Mouse (Mus musculus) MEL (cell line): ENCODE results near the gene Hilpda. TPM values are rescaled to one million over a fixed set of nuclear protein-coding genes. Genes with fewer than 3 reads are reported as not detected.

Source experiments
- DNase-seq: peaks from one replicate; pipeline ENCODE4 v3.0.0; 2011; ENCODE audit warnings: low read depth, low spot score
- H3K27ac ChIP-seq: 2 replicates; pipeline ENCODE4 v1.5.1; 2012; ENCODE audit warnings: low read depth, mild to moderate bottlenecking, control low read depth, low read length, moderate library complexity; ENCODE audit not compliant: control insufficient read depth
- H3K27me3 ChIP-seq, 2 experiments: fragments of 150-350 bp in 1 of 2; sonication (generic) in 1 of 2; 2 replicates each; pipeline ENCODE4 v1.6.1; 2012; ENCODE audit warnings: low read length in 2 of 2, mild to moderate bottlenecking in 2 of 2, improper control_type of control experiment in 1 of 2, moderate library complexity in 1 of 2; ENCODE audit not compliant: insufficient read depth in 2 of 2, control insufficient read depth in 1 of 2
- H3K36me3 ChIP-seq, 2 experiments: 2 replicates each; pipeline ENCODE4 v1.6.1; 2012 to 2014; ENCODE audit warnings: low read length in 2 of 2, improper control_type of control experiment in 1 of 2, inconsistent platforms in 1 of 2, mild to moderate bottlenecking in 1 of 2; ENCODE audit not compliant: insufficient read depth in 2 of 2, control insufficient read depth in 1 of 2
- H3K4me1 ChIP-seq, 2 experiments: fragments of 150-350 bp in 1 of 2; sonication (generic) in 1 of 2; 2 replicates each; pipeline ENCODE4 v1.6.1; 2012; ENCODE audit warnings: low read length in 2 of 2, improper control_type of control experiment in 1 of 2, mild to moderate bottlenecking in 1 of 2; ENCODE audit not compliant: insufficient read depth in 2 of 2, control insufficient read depth in 1 of 2
- H3K4me3 ChIP-seq, 2 experiments: fragments of 150-350 bp in 1 of 2; sonication (generic) in 1 of 2; 2 replicates each; pipeline ENCODE4 v1.5.1; 2012; ENCODE audit warnings: low read depth in 2 of 2, low read length in 2 of 2, mild to moderate bottlenecking in 2 of 2, moderate library complexity in 2 of 2, control low read depth in 1 of 2, improper control_type of control experiment in 1 of 2; ENCODE audit not compliant: control insufficient read depth in 1 of 2, insufficient read depth in 1 of 2
- H3K79me2 ChIP-seq: 2 replicates; pipeline ENCODE4 v1.6.1; 2012; ENCODE audit warnings: mild to moderate bottlenecking, low read length, moderate library complexity; ENCODE audit not compliant: control insufficient read depth, poor library complexity, insufficient read depth
- H3K9ac ChIP-seq: 2 replicates; pipeline ENCODE4 v1.6.1; 2012; ENCODE audit warnings: low read depth, mild to moderate bottlenecking, control low read depth, low read length, moderate library complexity; ENCODE audit not compliant: control insufficient read depth, poor library complexity, severe bottlenecking
- H3K9me3 ChIP-seq: fragments of 150-350 bp; sonication (generic); replicated peaks from 2 replicates; pipeline ENCODE4 v1.6.1; 2012; ENCODE audit warnings: mild to moderate bottlenecking, low read length, improper control_type of control experiment, moderate library complexity; ENCODE audit not compliant: insufficient read depth
- BHLHE40 ChIP-seq: IDR thresholded peaks from 2 replicates; pipeline ENCODE4 v1.6.1; 2012; ENCODE audit warnings: low read depth, mild to moderate bottlenecking, inconsistent platforms, low read length, improper control_type of control experiment, borderline replicate concordance
- CHD1 ChIP-seq: IDR thresholded peaks from 2 replicates; pipeline ENCODE4 v1.6.1; 2012; ENCODE audit warnings: low read depth, mild to moderate bottlenecking, inconsistent platforms, low read length, improper control_type of control experiment
- CHD2 ChIP-seq: IDR thresholded peaks from 2 replicates; pipeline ENCODE4 v1.6.1; 2011; ENCODE audit warnings: low read length, improper control_type of control experiment
- CTCF ChIP-seq, 3 experiments: IDR thresholded peaks in 2 of 3; conservative IDR thresholded peaks in 1 of 3; 2 replicates each; pipeline ENCODE4 v1.5.1; 2011 to 2012; ENCODE audit warnings: low read length in 3 of 3, low read depth in 2 of 3, mild to moderate bottlenecking in 2 of 3, improper control_type of control experiment in 1 of 3, inconsistent platforms in 1 of 3, mixed read lengths in 1 of 3, moderate library complexity in 1 of 3; ENCODE audit not compliant: control insufficient read depth in 1 of 3, insufficient read depth in 1 of 3, poor library complexity in 1 of 3, severe bottlenecking in 1 of 3
- E2F4 ChIP-seq: IDR thresholded peaks from 2 replicates; pipeline ENCODE4 v1.6.1; 2011; ENCODE audit warnings: low read depth, low read length, improper control_type of control experiment, borderline replicate concordance
- ELF1 ChIP-seq: IDR thresholded peaks from 2 replicates; pipeline ENCODE4 v1.6.1; 2014; ENCODE audit warnings: low read depth, mild to moderate bottlenecking, inconsistent platforms, low read length, improper control_type of control experiment, moderate library complexity
- EP300 ChIP-seq, 2 experiments: IDR thresholded peaks; 2 replicates each; pipeline ENCODE4 v1.6.1; 2011; ENCODE audit warnings: improper control_type of control experiment in 2 of 2, low read length in 2 of 2, low read depth in 1 of 2, mild to moderate bottlenecking in 1 of 2
- ETS1 ChIP-seq: IDR thresholded peaks from 2 replicates; pipeline ENCODE4 v1.6.1; 2012; ENCODE audit warnings: low read depth, mild to moderate bottlenecking, inconsistent platforms, low read length, improper control_type of control experiment, moderate library complexity
- GABPA ChIP-seq: IDR thresholded peaks from 2 replicates; pipeline ENCODE4 v1.6.1; 2012; ENCODE audit warnings: low read depth, mild to moderate bottlenecking, inconsistent platforms, low read length, improper control_type of control experiment, moderate library complexity
- GATA1 ChIP-seq: IDR thresholded peaks from 2 replicates; pipeline ENCODE4 v1.6.1; 2011; ENCODE audit warnings: low read depth, low read length, improper control_type of control experiment
- HCFC1 ChIP-seq: IDR thresholded peaks from 2 replicates; pipeline ENCODE4 v1.6.1; 2012; ENCODE audit warnings: low read depth, mild to moderate bottlenecking, inconsistent platforms, low read length, improper control_type of control experiment, moderate library complexity
- JUND ChIP-seq: IDR thresholded peaks from 2 replicates; pipeline ENCODE4 v1.6.1; 2011; ENCODE audit warnings: low read depth, mild to moderate bottlenecking, improper control_type of control experiment, low read length
- MAZ ChIP-seq: IDR thresholded peaks from 2 replicates; pipeline ENCODE4 v1.6.1; 2012; ENCODE audit warnings: low read depth, mild to moderate bottlenecking, inconsistent platforms, low read length, improper control_type of control experiment
- MXI1 ChIP-seq: IDR thresholded peaks from 2 replicates; pipeline ENCODE4 v1.6.1; 2011; ENCODE audit warnings: mild to moderate bottlenecking, low read depth, low read length, improper control_type of control experiment
- MYB ChIP-seq: IDR thresholded peaks from 2 replicates; pipeline ENCODE4 v1.6.1; 2011; ENCODE audit warnings: mild to moderate bottlenecking, low read depth, low read length, improper control_type of control experiment
- POLR2A ChIP-seq, 2 experiments: IDR thresholded peaks; 2 replicates each; pipeline ENCODE4 v1.6.1; 2011 to 2012; ENCODE audit warnings: low read length in 2 of 2, mild to moderate bottlenecking in 2 of 2, control low read depth in 1 of 2, improper control_type of control experiment in 1 of 2, low read depth in 1 of 2, moderate library complexity in 1 of 2; ENCODE audit not compliant: control insufficient read depth in 1 of 2, insufficient read depth in 1 of 2, poor library complexity in 1 of 2
- POLR2AphosphoS5 ChIP-seq: IDR thresholded peaks from 2 replicates; pipeline ENCODE4 v1.6.1; 2012; ENCODE audit warnings: low read depth, borderline replicate concordance, mild to moderate bottlenecking, inconsistent platforms, low read length, moderate library complexity, mixed read lengths
- RAD21 ChIP-seq: IDR thresholded peaks from 2 replicates; pipeline ENCODE4 v1.6.1; 2011; ENCODE audit warnings: mild to moderate bottlenecking, low read depth, low read length, improper control_type of control experiment
- SMC3 ChIP-seq: IDR thresholded peaks from 2 replicates; pipeline ENCODE4 v1.6.1; 2011; ENCODE audit warnings: low read depth, low read length, improper control_type of control experiment
- TAL1 ChIP-seq: IDR thresholded peaks from 2 replicates; pipeline ENCODE4 v1.6.1; 2012; ENCODE audit warnings: mild to moderate bottlenecking, inconsistent platforms, low read length, moderate library complexity, mixed read lengths
- TBP ChIP-seq: IDR thresholded peaks from 2 replicates; pipeline ENCODE4 v1.8.0; 2011; ENCODE audit warnings: low read depth, low read length, improper control_type of control experiment
- UBTF ChIP-seq: IDR thresholded peaks from 2 replicates; pipeline ENCODE4 v1.6.1; 2012; ENCODE audit warnings: low read depth, mild to moderate bottlenecking, inconsistent platforms, low read length, improper control_type of control experiment, moderate library complexity, borderline replicate concordance; ENCODE audit not compliant: insufficient read depth
- USF1 ChIP-seq: IDR thresholded peaks from 2 replicates; pipeline ENCODE4 v1.6.1; 2014; ENCODE audit warnings: low read depth, mild to moderate bottlenecking, inconsistent platforms, low read length, improper control_type of control experiment, moderate library complexity
- ZC3H11A ChIP-seq: IDR thresholded peaks from 2 replicates; pipeline ENCODE4 v1.6.1; 2012; ENCODE audit warnings: low read depth, mild to moderate bottlenecking, inconsistent platforms, low read length, improper control_type of control experiment
- ZKSCAN1 ChIP-seq: IDR thresholded peaks from 2 replicates; pipeline ENCODE4 v1.6.1; 2012; ENCODE audit warnings: low read depth, mild to moderate bottlenecking, inconsistent platforms, low read length, improper control_type of control experiment, moderate library complexity
- ZMIZ1 ChIP-seq: IDR thresholded peaks from 2 replicates; pipeline ENCODE4 v1.6.1; 2012; ENCODE audit warnings: low read depth, mild to moderate bottlenecking, inconsistent platforms, low read length, improper control_type of control experiment, moderate library complexity
- polyA plus RNA-seq, 2 experiments: library from polyadenylated mRNA; stranded (reverse) in 1 of 2; unstranded in 1 of 2; fragments of >175 nt in 1 of 2; fragments of >200 nt in 1 of 2; gene quantifications; 2 replicates each; pipeline versions ENCODE4 v1.2.1 to v1.2.4; 2012; ENCODE audit warnings: low replicate concordance in 2 of 2, low read depth in 1 of 2; ENCODE audit not compliant: insufficient read length in 2 of 2, insufficient read depth in 1 of 2, missing spikeins in 1 of 2
- total RNA-seq: library from RNA; depleted of rRNA; stranded (reverse); fragments of 300-350 nt; gene quantifications from 2 replicates; pipeline ENCODE4 v1.2.3, GENCODE M21; 2012

The Hilpda gene
- total and polyA plus RNA-seq, 3 experiments = 17.0 to 18.1 TPM; not detected in 1

DNA sequence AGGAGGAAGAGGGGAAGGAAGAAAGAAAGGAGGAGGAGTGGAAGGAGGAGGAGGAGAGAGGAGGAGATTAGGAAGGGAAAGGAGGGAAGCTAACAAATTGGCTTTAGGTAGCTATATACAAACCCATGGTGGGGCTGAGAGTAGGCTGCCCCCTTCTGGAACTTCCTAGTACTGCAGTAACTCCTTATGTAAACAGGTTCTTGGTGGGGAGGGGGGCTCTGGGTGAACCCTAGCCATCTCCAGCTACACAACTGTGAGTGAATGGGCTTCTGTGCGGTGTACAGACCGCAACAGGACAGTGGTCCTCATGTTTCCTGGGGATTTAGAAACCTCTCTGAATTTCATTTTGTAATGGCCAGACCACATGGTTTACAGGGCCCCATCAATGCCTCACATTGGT is 31.5 kb upstream of the Hilpda start (continued):
- TF ChIP-seq MAZ = peak; percentile 71; the same call in 1 of the 2 replicates
- no peak for TF ChIP-seq TBP
- no peak for TF ChIP-seq EP300 (IDR thresholded peaks at IDR 0.05; ENCODE audit: low read depth in 1 of 2, low read length in 2 of 2)
- no peak for TF ChIP-seq POLR2AphosphoS5
- TF ChIP-seq BHLHE40 = no peak
- TF ChIP-seq CTCF (IDR thresholded peaks at IDR 0.05 in 2 of 3, conservative IDR thresholded peaks at IDR 0.05 in 1 of 3; ENCODE audit: control insufficient read depth in 1 of 3, insufficient read depth in 1 of 3, low read depth in 2 of 3, low read length in 3 of 3, poor library complexity in 1 of 3, severe bottlenecking in 1 of 3) = peak; percentile 53 to 89 (median 81)
- TF ChIP-seq GABPA = no peak
- no peak for TF ChIP-seq E2F4
- no peak for TF ChIP-seq HCFC1

DNA sequence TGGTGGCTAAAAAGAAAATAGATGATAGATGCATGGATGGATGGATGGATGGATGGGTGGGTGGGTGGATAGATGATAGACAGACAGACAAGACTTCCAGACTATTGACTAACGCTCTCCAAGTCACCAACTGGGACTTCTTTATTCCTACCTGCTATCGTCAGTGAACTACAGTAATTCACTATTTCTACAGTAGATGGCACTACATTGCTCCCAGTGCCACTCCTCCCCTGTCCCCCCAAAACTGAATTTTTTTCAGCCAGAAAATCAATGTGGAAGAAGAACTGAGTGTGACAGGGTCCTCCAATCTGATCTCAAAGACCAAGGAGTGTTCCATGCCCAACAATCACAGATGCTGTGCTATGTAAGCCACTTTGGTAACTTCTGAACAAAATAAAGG is 30.6 kb upstream of the Hilpda start:
- H3K4me1 ChIP-seq = no peaks in the 10 kb centered on the region
- TF ChIP-seq CHD2 (no peak), RAD21 (peak; percentile 23), MYB (no peak), CTCF (IDR thresholded peaks at IDR 0.05 in 2 of 3, conservative IDR thresholded peaks at IDR 0.05 in 1 of 3; ENCODE audit: control insufficient read depth in 1 of 3, insufficient read depth in 1 of 3, low read depth in 2 of 3, low read length in 3 of 3, poor library complexity in 1 of 3, severe bottlenecking in 1 of 3) (peak; percentile 25 to 70 (median 66)), MAZ (no peak), POLR2AphosphoS5 (no peak), SMC3 (peak; percentile 53)
- H3K9me3 ChIP-seq = no peaks in the 10 kb centered on the region
- H3K27me3 ChIP-seq = peaks cover 9 to 13% of the 10 kb centered on the region in 2 experiments
- no peak overlapping the region for H3K4me3 ChIP-seq
- H3K27ac ChIP-seq = no peak overlapping the region
- peak; percentile 64 for DNase-seq
- no peak overlapping the region for H3K9ac ChIP-seq
- H3K79me2 ChIP-seq = no peaks in the 10 kb centered on the region
- no peaks in the 10 kb centered on the region for H3K36me3 ChIP-seq

- DNase-seq = peak; percentile 62
- H3K27me3 ChIP-seq = peaks cover 11 to 18% of the 10 kb centered on the region in 2 experiments
- TF ChIP-seq ETS1 = no peak
- no peak for TF ChIP-seq ZKSCAN1
- no peak for TF ChIP-seq BHLHE40
- TF ChIP-seq MYB = no peak
- TF ChIP-seq GABPA = no peak
- peak; percentile 43 for TF ChIP-seq RAD21
- TF ChIP-seq SMC3 = peak; percentile 49
- TF ChIP-seq UBTF = no peak
- no peak for TF ChIP-seq ZMIZ1
- no peak for TF ChIP-seq POLR2A (IDR thresholded peaks at IDR 0.05; ENCODE audit: control insufficient read depth in 1 of 2, insufficient read depth in 1 of 2, low read depth in 1 of 2, low read length in 2 of 2, poor library complexity in 1 of 2)
- TF ChIP-seq USF1 = no peak
- no peak for TF ChIP-seq TBP
- no peak for TF ChIP-seq JUND
- TF ChIP-seq TAL1 = no peak
- TF ChIP-seq ZC3H11A = peak; percentile 30
- TF ChIP-seq ELF1 = no peak
- TF ChIP-seq EP300 (IDR thresholded peaks at IDR 0.05; ENCODE audit: low read depth in 1 of 2, low read length in 2 of 2) = no peak
- TF ChIP-seq HCFC1 = no peak
- no peak for TF ChIP-seq POLR2AphosphoS5
- TF ChIP-seq CHD2 = no peak
- no peak for TF ChIP-seq E2F4
- no peak for TF ChIP-seq GATA1
- TF ChIP-seq MXI1 = 0 out of 2 replicates have a peak, but pooled peaks have one; percentile 19
- TF ChIP-seq CTCF (IDR thresholded peaks at IDR 0.05 in 2 of 3, conservative IDR thresholded peaks at IDR 0.05 in 1 of 3; ENCODE audit: control insufficient read depth in 1 of 3, insufficient read depth in 1 of 3, low read depth in 2 of 3, low read length in 3 of 3, poor library complexity in 1 of 3, severe bottlenecking in 1 of 3) = peak in 2 of 3 experiments; percentile 25 to 60; a peak in 3 of 6 replicates
- no peak for TF ChIP-seq CHD1
- no peak for TF ChIP-seq MAZ
Observed at GRCm38 (mm10) chr6:29242265-29242664, 30.0 kb upstream of the Hilpda start.

More at GRCm38 (mm10) chr6:29242265-29242664, 30.0 kb upstream of the Hilpda start:
- no peak overlapping the region for H3K9ac ChIP-seq
- H3K79me2 ChIP-seq = no peaks in the 10 kb centered on the region
- H3K36me3 ChIP-seq = no peaks in the 10 kb centered on the region
- no peak overlapping the region for H3K4me3 ChIP-seq
- H3K27ac ChIP-seq = no peak overlapping the region
- no peaks in the 10 kb centered on the region for H3K4me1 ChIP-seq
- no peaks in the 10 kb centered on the region for H3K9me3 ChIP-seq
